Mouse (Mus musculus): ENCODE measurements at regions not wholly inside any gene's neighbourhood (a gene's known extent, or its start where the extent isn't known, plus 50 kb on each side); places are given as distances from the start of the nearest gene placed in this dataset.
A peak's percentile ranks its signal among the peaks of the same experiment; 100 is the strongest.

DNA sequence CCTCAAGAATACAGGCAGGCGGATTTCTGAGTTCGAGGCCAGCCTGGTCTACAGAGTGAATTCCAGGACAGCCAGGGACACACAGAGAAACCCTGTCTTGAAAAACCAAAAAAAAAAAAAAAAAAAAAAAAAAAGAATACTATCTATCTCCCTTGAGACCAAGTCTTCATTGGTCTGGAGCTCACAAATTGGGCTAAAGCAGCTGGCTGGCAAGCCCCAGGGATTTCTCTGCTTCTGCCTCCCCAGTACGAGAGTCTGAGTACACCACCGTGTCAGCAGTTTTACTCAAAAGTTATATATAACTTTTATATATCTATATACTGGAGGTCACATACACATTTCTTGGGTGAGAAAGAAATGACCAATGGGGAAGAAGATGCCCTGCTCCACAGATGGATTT lies 229.2 kb downstream of the Zfp36l1 start:
- DNase-seq (ENCODE audit: low spot score) = no peak

DNA sequence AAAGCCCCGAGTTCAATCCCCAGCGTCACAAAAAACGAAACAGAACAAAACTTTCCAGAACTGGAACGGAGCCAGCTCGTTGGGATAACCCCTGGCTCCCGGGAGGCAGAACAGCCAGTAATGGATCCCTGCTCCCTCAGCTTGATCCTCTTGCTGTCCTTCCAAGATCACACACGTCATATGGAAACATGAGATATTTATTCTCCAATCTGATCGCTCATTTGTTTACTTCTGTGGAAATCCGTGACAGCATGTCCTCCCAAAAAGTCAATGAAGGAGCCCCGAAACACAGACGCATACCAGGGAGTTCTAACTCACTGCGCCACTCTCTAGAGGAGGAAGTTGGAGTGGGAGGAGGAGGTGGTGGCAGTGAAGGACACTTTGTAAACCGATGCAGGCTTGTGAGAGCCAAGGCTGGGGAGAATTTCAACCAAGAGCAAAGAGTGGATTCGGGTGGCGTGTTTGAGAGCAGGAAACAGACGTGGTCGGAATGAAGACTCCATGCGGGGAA lies 232.0 kb downstream of the Zfp36l1 start:
- no peak for DNase-seq (ENCODE audit: low spot score)

- DNase-seq (ENCODE audit: low spot score) = no peak
Measured at GRCm38 (mm10) chr12:79880346-79880745, 232.5 kb downstream of the Zfp36l1 start.

- DNase-seq (ENCODE audit: low spot score) = no peak
Measured at GRCm38 (mm10) chr12:79879918-79880273, 232.9 kb downstream of the Zfp36l1 start.

DNA sequence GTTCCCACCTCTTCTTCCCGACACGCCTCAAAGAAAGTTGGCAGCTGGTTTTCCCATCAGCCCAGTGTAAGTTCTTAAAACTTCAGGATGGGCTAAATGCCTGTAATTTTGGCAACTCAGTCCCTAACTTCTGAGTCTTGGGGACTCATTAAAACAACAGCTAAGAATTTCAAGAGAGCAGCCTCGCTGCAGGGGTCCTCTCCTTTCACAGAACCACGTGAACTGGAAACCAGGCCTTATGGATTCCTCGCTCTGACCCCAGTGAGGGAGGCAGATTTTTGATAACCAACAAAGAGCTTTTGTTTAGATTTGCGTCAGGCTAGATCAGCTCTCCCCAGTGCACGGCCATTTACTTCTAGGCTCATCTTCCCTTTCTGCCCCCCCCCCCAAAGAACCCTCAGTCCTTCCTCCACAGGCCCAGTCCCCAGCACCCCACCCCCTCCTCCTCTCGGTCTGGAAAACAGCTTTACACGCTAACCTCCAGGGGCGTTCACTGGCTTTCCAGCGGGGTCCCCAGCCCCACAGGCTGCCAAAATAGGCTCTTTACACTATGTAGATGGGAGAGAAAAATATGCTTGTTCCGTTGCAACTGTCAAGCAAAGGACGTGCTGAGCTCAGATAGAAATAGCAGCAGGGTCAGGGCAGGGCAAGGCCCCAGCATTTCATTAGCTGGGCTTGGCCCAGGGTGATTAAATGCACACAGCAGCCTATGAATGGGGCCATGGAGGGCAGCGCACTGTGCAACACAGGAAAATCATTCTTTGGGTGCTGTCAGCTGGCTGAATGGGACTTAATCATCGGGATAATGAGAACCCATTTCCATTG lies 233.5 kb downstream of the Zfp36l1 start:
- DNase-seq (ENCODE audit: low spot score) = no peak

GRCm38 (mm10) chr12:79878766-79879092 lies 234.1 kb downstream of the Zfp36l1 start:
- DNase-seq (ENCODE audit: low spot score) = no peak

- DNase-seq (ENCODE audit: low spot score) = no peak
Measured at GRCm38 (mm10) chr12:79878163-79878562, 234.7 kb downstream of the Zfp36l1 start.

GRCm38 (mm10) chr12:79874333-79874732 lies 238.5 kb downstream of the Zfp36l1 start:
- no peak for DNase-seq (ENCODE audit: low spot score)

GRCm38 (mm10) chr12:79865179-79865552 lies 247.6 kb downstream of the Zfp36l1 start:
- no peak for DNase-seq (ENCODE audit: low spot score)

- DNase-seq (ENCODE audit: low spot score) = peak; percentile 49
Measured at GRCm38 (mm10) chr12:79864346-79865178, 248.3 kb downstream of the Zfp36l1 start.
